Mouse (Mus musculus) lung, postnatal 0 days (tissue): ENCODE results near the gene Zfp688.

ENCODE experiments used
- CTCF ChIP-seq: IDR thresholded peaks from 2 replicates; pipeline ENCODE4 v1.5.1; 2016; ENCODE audit warnings: antibody characterized with exemption, mild to moderate bottlenecking
- EP300 ChIP-seq: IDR thresholded peaks from 2 replicates; pipeline ENCODE4 v1.6.1; 2016; ENCODE audit warnings: antibody characterized with exemption, mild to moderate bottlenecking, control low read depth

DNA sequence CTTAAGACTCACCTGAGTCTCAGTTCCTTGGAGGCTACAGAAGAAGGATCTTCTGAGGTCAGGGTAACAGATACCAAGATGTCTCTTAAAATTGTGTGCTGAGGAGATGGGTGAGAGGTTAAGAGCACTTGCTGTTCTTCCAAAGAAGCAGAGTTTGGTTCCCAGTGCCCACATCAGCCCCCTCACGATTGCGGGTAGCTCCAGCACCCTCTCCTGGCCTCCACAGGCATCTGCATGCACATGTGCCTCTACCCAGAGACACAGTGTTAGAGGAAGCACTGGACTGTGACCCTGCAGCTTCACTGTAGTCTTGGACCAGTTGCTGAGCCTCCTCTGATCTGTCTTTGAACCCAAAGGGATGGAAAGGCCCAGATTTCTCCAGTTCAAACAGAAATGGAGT is 18.9 kb downstream of the Zfp688 start:
- TF ChIP-seq EP300 (no peak), CTCF (peak; percentile 27; the same call in 1 of the 2 replicates)
